Mouse (Mus musculus) megakaryocyte, embryonic 14.5 days (primary cell): ENCODE measurements at regions not wholly inside any gene's neighbourhood (a gene's known extent, or its start where the extent isn't known, plus 50 kb on each side); places are given as distances from the start of the nearest gene placed in this dataset.
A peak's percentile ranks its signal among the peaks of the same experiment; 100 is the strongest.

Experiments
- H3K27me3 ChIP-seq: replicated peaks from 2 replicates; pipeline ENCODE3; 2012; ENCODE audit warnings: inconsistent platforms
- H3K36me3 ChIP-seq: replicated peaks from 2 replicates; pipeline ENCODE3; 2012; ENCODE audit warnings: low read length, inconsistent platforms, mixed read lengths
- H3K4me1 ChIP-seq: 2 replicates; pipeline ENCODE4 v1.6.1; 2012; ENCODE audit warnings: inconsistent platforms
- H3K4me3 ChIP-seq: replicated peaks from 2 replicates; pipeline ENCODE3; 2012; ENCODE audit warnings: moderate library complexity, mild to moderate bottlenecking, inconsistent platforms
- H3K9me3 ChIP-seq: 2 replicates; pipeline ENCODE4 v1.6.1; 2012; ENCODE audit warnings: inconsistent platforms
- FLI1 ChIP-seq: IDR thresholded peaks from 2 replicates; pipeline ENCODE4 v1.6.1; 2012; ENCODE audit warnings: low read length, inconsistent platforms, mixed read lengths
- GATA1 ChIP-seq: IDR thresholded peaks from 3 replicates; pipeline ENCODE4 v1.6.1; 2012; ENCODE audit warnings: mixed read lengths, low read length, inconsistent platforms, borderline replicate concordance

DNA sequence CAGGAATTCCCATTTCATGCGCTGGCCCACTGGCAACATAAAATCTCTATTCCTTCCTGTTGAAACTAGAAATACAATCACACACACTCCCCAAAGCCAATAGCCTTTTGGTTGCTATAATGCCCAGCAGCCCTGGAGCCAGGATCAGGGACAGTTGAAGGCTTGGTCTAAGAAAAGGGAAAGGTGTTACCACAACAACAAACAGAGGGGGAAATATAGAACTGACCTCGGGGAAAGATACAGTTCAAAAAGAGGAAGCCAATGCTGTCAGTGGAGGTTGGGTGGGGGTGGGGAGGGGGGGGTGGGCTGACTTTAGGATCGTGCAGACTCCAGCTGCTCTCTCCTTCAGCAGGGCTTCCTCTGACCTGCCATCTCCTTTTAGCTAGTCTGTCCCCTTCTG lies 391.1 kb upstream of the Hnrnpa3 start:
- no peaks in the 10 kb centered on the region; the same call in 1 of the 2 replicates for H3K9me3 ChIP-seq
- TF ChIP-seq FLI1 = no peak
- no peak for TF ChIP-seq GATA1
- no peaks in the 10 kb centered on the region for H3K27me3 ChIP-seq
- no peaks in the 10 kb centered on the region for H3K4me1 ChIP-seq
- H3K36me3 ChIP-seq = no peaks in the 10 kb centered on the region
- H3K4me3 ChIP-seq = no peak overlapping the region

GRCm38 (mm10) chr2:75269446-75269845 lies 389.6 kb upstream of the Hnrnpa3 start:
- H3K4me3 ChIP-seq = peak overlapping the region; percentile 33
- TF ChIP-seq GATA1 = no peak
- TF ChIP-seq FLI1 = no peak
- H3K36me3 ChIP-seq = no peaks in the 10 kb centered on the region
- no peaks in the 10 kb centered on the region for H3K4me1 ChIP-seq
- no peaks in the 10 kb centered on the region for H3K27me3 ChIP-seq
- H3K9me3 ChIP-seq = no peaks in the 10 kb centered on the region; the same call in 1 of the 2 replicates

GRCm38 (mm10) chr2:75270115-75270514 lies 388.9 kb upstream of the Hnrnpa3 start:
- TF ChIP-seq GATA1 = no peak
- H3K36me3 ChIP-seq = no peaks in the 10 kb centered on the region
- no peaks in the 10 kb centered on the region; the same call in 1 of the 2 replicates for H3K9me3 ChIP-seq
- H3K4me1 ChIP-seq = no peaks in the 10 kb centered on the region
- H3K27me3 ChIP-seq = no peaks in the 10 kb centered on the region
- no peak overlapping the region for H3K4me3 ChIP-seq

- H3K27me3 ChIP-seq = no peaks in the 10 kb centered on the region
- no peaks in the 10 kb centered on the region for H3K4me1 ChIP-seq
- TF ChIP-seq FLI1 (no peak), GATA1 (no peak)
- H3K36me3 ChIP-seq = no peaks in the 10 kb centered on the region
- 0 out of 2 replicates have a peak, but pooled peaks cover 3% of the 10 kb centered on the region for H3K9me3 ChIP-seq
- no peak overlapping the region for H3K4me3 ChIP-seq
These were observed 371.2 kb upstream of the Hnrnpa3 start for GRCm38 (mm10) chr2:75287900-75288299.

DNA sequence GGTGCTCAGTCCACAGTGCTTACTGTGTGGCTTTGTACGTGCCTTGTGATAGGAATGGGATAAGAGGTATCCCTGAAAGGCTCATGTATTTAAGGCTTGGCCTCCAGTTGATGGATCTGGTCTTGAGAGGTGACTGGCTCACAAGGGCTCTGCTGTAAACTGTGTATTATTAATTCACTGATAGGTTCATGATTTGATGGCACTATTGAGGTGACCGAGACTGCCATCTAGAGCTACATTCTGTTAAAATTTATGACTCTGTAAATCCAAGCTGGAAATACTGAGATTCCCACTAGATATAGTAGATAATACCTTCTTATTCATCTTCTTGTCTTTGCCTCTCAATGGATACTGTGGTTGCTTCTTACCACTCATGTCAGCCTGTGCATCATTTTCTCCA lies 367.4 kb upstream of the Hnrnpa3 start:
- TF ChIP-seq GATA1 = no peak
- no peak for TF ChIP-seq FLI1
- Histone ChIP-seq H3K4me1 (no peaks in the 10 kb centered on the region), H3K4me3 (no peak overlapping the region), H3K27me3 (no peaks in the 10 kb centered on the region), H3K36me3 (no peaks in the 10 kb centered on the region), H3K9me3 (0 out of 2 replicates have a peak, but pooled peaks cover 3% of the 10 kb centered on the region)

DNA sequence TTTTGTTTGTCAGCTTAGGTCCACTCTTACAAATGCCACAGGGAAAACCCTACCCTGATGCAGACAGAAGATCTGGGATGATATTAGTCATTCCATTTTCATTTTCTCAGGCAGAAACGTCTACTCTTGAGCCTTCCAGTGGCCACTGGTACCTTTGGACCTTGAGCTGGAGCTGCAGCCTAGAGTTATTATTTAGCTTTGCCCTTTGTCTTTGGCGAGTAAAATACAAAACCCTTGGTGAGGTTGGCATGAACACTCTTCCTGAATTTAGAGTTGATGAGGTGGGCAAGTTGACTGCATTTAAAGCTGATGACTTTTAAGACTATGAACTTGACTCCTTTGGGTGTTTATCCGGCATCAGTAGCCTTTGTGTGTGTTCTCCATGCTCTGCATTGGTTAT lies 352.2 kb upstream of the Hnrnpa3 start:
- H3K36me3 ChIP-seq = no peaks in the 10 kb centered on the region
- peaks cover 4% of the 10 kb centered on the region; the same call in 1 of the 2 replicates for H3K9me3 ChIP-seq
- no peaks in the 10 kb centered on the region for H3K4me1 ChIP-seq
- H3K4me3 ChIP-seq = no peak overlapping the region
- TF ChIP-seq FLI1 (no peak), GATA1 (no peak)
- H3K27me3 ChIP-seq = no peaks in the 10 kb centered on the region

DNA sequence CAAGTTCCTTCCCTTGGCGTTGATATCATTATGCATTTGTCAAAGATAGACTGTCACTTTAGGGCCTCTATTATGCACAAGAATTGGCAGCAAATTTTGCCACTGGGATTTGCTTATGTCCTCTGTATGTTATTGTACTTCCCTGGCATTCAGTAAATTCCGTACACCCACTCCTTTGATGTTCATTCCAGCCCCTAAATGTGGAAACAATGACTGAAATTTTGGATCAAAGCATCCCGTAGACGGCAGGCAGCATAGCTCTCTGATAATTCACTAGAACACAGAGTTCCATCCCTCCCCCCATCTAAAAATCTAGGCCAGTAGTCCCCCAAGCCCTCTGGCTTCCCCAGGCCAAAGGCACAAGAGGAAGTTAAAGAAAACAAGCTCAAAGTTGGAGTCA lies 347.9 kb upstream of the Hnrnpa3 start:
- no peak for TF ChIP-seq GATA1
- TF ChIP-seq FLI1 = no peak
- peaks cover 4% of the 10 kb centered on the region; the same call in 1 of the 2 replicates for H3K9me3 ChIP-seq

GRCm38 (mm10) chr2:75312246-75312645 lies 346.8 kb upstream of the Hnrnpa3 start:
- no peak overlapping the region for H3K4me3 ChIP-seq
- H3K9me3 ChIP-seq = peaks cover 4% of the 10 kb centered on the region; the same call in 1 of the 2 replicates
- no peaks in the 10 kb centered on the region for H3K4me1 ChIP-seq
- peaks cover 9% of the 10 kb centered on the region for H3K27me3 ChIP-seq
- no peaks in the 10 kb centered on the region for H3K36me3 ChIP-seq
- TF ChIP-seq FLI1 (no peak), GATA1 (no peak)

More for the DNA sequence above, 347.9 kb upstream of the Hnrnpa3 start:
- no peaks in the 10 kb centered on the region for H3K36me3 ChIP-seq
- peaks cover 5% of the 10 kb centered on the region for H3K27me3 ChIP-seq
- H3K4me3 ChIP-seq = no peak overlapping the region
- H3K4me1 ChIP-seq = no peaks in the 10 kb centered on the region

- H3K9me3 ChIP-seq = no peaks in the 10 kb centered on the region
- H3K36me3 ChIP-seq = no peaks in the 10 kb centered on the region
- TF ChIP-seq FLI1 (no peak), GATA1 (no peak)
- no peaks in the 10 kb centered on the region for H3K4me1 ChIP-seq
- no peak overlapping the region for H3K4me3 ChIP-seq
- H3K27me3 ChIP-seq = peaks cover 9% of the 10 kb centered on the region
These were observed 343.7 kb upstream of the Hnrnpa3 start for GRCm38 (mm10) chr2:75315341-75315740.

DNA sequence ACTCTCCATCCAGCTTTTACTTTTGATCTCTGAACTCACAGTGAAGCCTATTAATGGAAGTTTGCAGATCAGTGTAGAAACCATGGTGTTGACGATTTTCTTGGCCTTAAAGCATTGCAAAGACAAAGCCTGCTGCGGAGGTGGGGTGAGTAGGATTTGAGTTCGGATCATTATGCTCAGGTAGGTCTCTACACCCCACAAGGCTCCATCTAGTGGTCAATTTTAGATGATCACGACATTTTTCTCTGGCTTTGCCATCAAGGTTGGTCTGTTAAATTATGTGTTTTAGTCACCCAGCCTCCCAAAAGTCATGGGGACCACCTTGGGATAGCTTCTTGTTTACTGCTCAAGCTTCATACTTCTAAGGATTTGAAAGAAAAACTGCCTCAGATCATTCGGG lies 340.9 kb upstream of the Hnrnpa3 start:
- H3K27me3 ChIP-seq = peaks cover 7% of the 10 kb centered on the region
- no peak for TF ChIP-seq FLI1
- H3K4me3 ChIP-seq = no peak overlapping the region
- no peaks in the 10 kb centered on the region for H3K36me3 ChIP-seq
- H3K4me1 ChIP-seq = no peaks in the 10 kb centered on the region
- no peaks in the 10 kb centered on the region for H3K9me3 ChIP-seq
